Mouse (Mus musculus) embryonic fibroblast, embryonic 13.5 days (primary cell): ENCODE results near the gene Gpsm1.

ENCODE experiments used
- CTCF ChIP-seq: IDR thresholded peaks from 2 replicates; pipeline ENCODE4 v1.5.1; 2011; ENCODE audit warnings: mild to moderate bottlenecking, control low read depth, low read length, moderate library complexity, borderline replicate concordance; ENCODE audit not compliant: insufficient read depth
- POLR2A ChIP-seq: IDR thresholded peaks from 2 replicates; pipeline ENCODE4 v1.6.1; 2011; ENCODE audit warnings: low read depth, mild to moderate bottlenecking, control low read depth, low read length, moderate library complexity

GRCm38 (mm10) chr2:26327852-26328251 is 12.5 kb downstream of the Gpsm1 start:
- TF ChIP-seq POLR2A, result no peak
- TF ChIP-seq CTCF, result no peak
